Mouse (Mus musculus) hindbrain, embryonic 11.5 days (tissue): ENCODE results near the gene Azgp1. TPM values are rescaled to one million over a fixed set of nuclear protein-coding genes. Genes with fewer than 3 reads are reported as not detected.
"Not testable (repeated sequence)": the region's sequence is repeated elsewhere in the genome, so short reads cannot be mapped to it uniquely, and the experiment has no call there.

Experiments used
- ATAC-seq: fragments of 200-750 bp; cut with Nextera tagmentation; 2 replicates; pipeline ENCODE4 v1.8.0; 2017; ENCODE audit warnings: mild to moderate bottlenecking, moderate TSS enrichment, moderate library complexity; ENCODE audit not compliant: low FRiP score
- DNase-seq: peaks from one replicate; pipeline ENCODE4 v3.0.0-alpha.2; 2015; ENCODE audit warnings: low spot score
- H3K27ac ChIP-seq: fragments of 300-500 bp; sonication (generic); 2 replicates; pipeline ENCODE4 v1.5.1; 2014; ENCODE audit warnings: mild to moderate bottlenecking, low read depth, low read length
- H3K27me3 ChIP-seq: fragments of 300-500 bp; sonication (generic); 2 replicates; pipeline ENCODE4 v1.6.1; 2014; ENCODE audit warnings: mild to moderate bottlenecking, low read length, moderate library complexity, mixed read lengths; ENCODE audit not compliant: control insufficient read depth, insufficient read depth
- H3K36me3 ChIP-seq: fragments of 300-500 bp; sonication (generic); 2 replicates; pipeline ENCODE4 v1.6.1; 2014; ENCODE audit warnings: mild to moderate bottlenecking, low read length, moderate library complexity, mixed read lengths; ENCODE audit not compliant: control insufficient read depth, insufficient read depth
- H3K4me1 ChIP-seq: fragments of 300-500 bp; sonication (generic); replicated peaks from 2 replicates; pipeline ENCODE4 v1.6.1; 2014; ENCODE audit warnings: low read length, mixed read lengths; ENCODE audit not compliant: control insufficient read depth, insufficient read depth
- H3K4me2 ChIP-seq: fragments of 300-500 bp; sonication (generic); replicated peaks from 2 replicates; pipeline ENCODE4 v1.6.1; 2014; ENCODE audit warnings: mild to moderate bottlenecking, low read depth, low read length
- H3K4me3 ChIP-seq: fragments of 300-500 bp; sonication (generic); 2 replicates; pipeline ENCODE4 v1.5.1; 2014; ENCODE audit warnings: low read depth, low read length
- H3K9ac ChIP-seq: fragments of 300-500 bp; sonication (generic); 2 replicates; pipeline ENCODE4 v1.6.1; 2014; ENCODE audit warnings: low read depth, low read length
- H3K9me3 ChIP-seq: fragments of 300-500 bp; sonication (generic); 2 replicates; pipeline ENCODE4 v1.6.1; 2016; ENCODE audit warnings: low read length; ENCODE audit not compliant: control insufficient read depth
- WGBS: fragments of 180-500 bp; shearing (Covaris S2); extraction: QIAGEN DNeasy Blood & Tissue Kit; methylation state at CpG from one replicate; pipeline ENCODE4 v1.1.7; 2014; 5-methylcytosine and 5-hydroxymethylcytosine counted together
- polyA plus RNA-seq: library from polyadenylated mRNA; unstranded; fragments of >200 nt; fragmentation: Nextera tagmentation; extraction: Ambion mirVana; gene quantifications from 2 replicates; pipeline ENCODE4 v1.2.1, GENCODE M21; 2014

Gene Azgp1
- polyA plus RNA-seq, result not detected in 2 replicates

- Histone ChIP-seq H3K4me1 (no peaks in the 10 kb centered on the region), H3K4me3 (no peak within 1 kb of the TSS), H3K4me2 (no peak within 1 kb of the TSS), H3K9ac (no peak within 1 kb of the TSS), H3K27ac (no peak within 1 kb of the TSS), H3K27me3 (no peaks in the 10 kb centered on the region), H3K36me3 (no peaks in the 10 kb centered on the region), H3K9me3 (no peaks in the 10 kb centered on the region)
- ATAC-seq (no peak), DNase-seq (no peak)
- 88% methylated on average over 4 of the region's 4 CpGs for WGBS
Measured at GRCm38 (mm10) chr5:137981300-137981699, at the start of gene Azgp1. Gene Azgp1, plus strand, starts transcription at chr5:137981520.

- H3K36me3 ChIP-seq, H3K4me2 ChIP-seq, DNase-seq, H3K4me3 ChIP-seq, H3K4me1 ChIP-seq, H3K27me3 ChIP-seq, ATAC-seq, H3K27ac ChIP-seq, H3K9me3 ChIP-seq, H3K9ac ChIP-seq: not testable (repeated sequence)
- 71% methylated on average over 2 of the region's 2 CpGs for WGBS
Measured at GRCm38 (mm10) chr5:137933934-137934333, 47.4 kb upstream of the Azgp1 start.

- H3K4me2 ChIP-seq, result no peak overlapping the region
- ATAC-seq (no peak), DNase-seq (no peak)
- H3K27me3 ChIP-seq, result no peaks in the 10 kb centered on the region
- H3K4me1 ChIP-seq, result no peaks in the 10 kb centered on the region
- H3K9ac ChIP-seq, result no peak overlapping the region
- H3K9me3 ChIP-seq, result no peaks in the 10 kb centered on the region
- H3K4me3 ChIP-seq, result no peak overlapping the region
- H3K27ac ChIP-seq, result no peak overlapping the region
- 75% methylated on average over 2 of the region's 2 CpGs for WGBS
- H3K36me3 ChIP-seq, result no peaks in the 10 kb centered on the region
Measured at GRCm38 (mm10) chr5:137936486-137936885, 44.8 kb upstream of the Azgp1 start.

- H3K27me3 ChIP-seq, result no peaks in the 10 kb centered on the region
- no peak for ATAC-seq
- no peaks in the 10 kb centered on the region for H3K36me3 ChIP-seq
- H3K4me3 ChIP-seq, result no peak overlapping the region
- H3K4me1 ChIP-seq, result no peaks in the 10 kb centered on the region
- no peak for DNase-seq
- no peak overlapping the region for H3K9ac ChIP-seq
- 72% methylated on average over 4 of the region's 4 CpGs for WGBS
- H3K9me3 ChIP-seq, result no peaks in the 10 kb centered on the region
- no peak overlapping the region for H3K27ac ChIP-seq
- no peak overlapping the region for H3K4me2 ChIP-seq
Measured at GRCm38 (mm10) chr5:137937238-137937637, 44.1 kb upstream of the Azgp1 start.

- Histone ChIP-seq H3K4me2 (no peak overlapping the region), H3K36me3 (no peaks in the 10 kb centered on the region), H3K9ac (no peak overlapping the region), H3K9me3 (no peaks in the 10 kb centered on the region), H3K27me3 (no peaks in the 10 kb centered on the region), H3K4me1 (no peaks in the 10 kb centered on the region), H3K27ac (no peak overlapping the region), H3K4me3 (no peak overlapping the region)
- ATAC-seq (no peak), DNase-seq (no peak)
- WGBS, result 81% methylated on average over 4 of the region's 4 CpGs
Measured at GRCm38 (mm10) chr5:137940948-137941347, 40.4 kb upstream of the Azgp1 start.

- no peak overlapping the region for H3K4me3 ChIP-seq
- whole genome bisulfite sequencing, result 82% methylated on average over 1 of the region's 1 CpGs
- H3K4me2 ChIP-seq, result no peak overlapping the region
- ATAC-seq (no peak), DNase-seq (no peak)
- H3K36me3 ChIP-seq, result no peaks in the 10 kb centered on the region
- H3K4me1 ChIP-seq, result no peaks in the 10 kb centered on the region
- no peaks in the 10 kb centered on the region for H3K9me3 ChIP-seq
- H3K27ac ChIP-seq, result no peak overlapping the region
- H3K27me3 ChIP-seq, result no peaks in the 10 kb centered on the region
- H3K9ac ChIP-seq, result no peak overlapping the region
Measured at GRCm38 (mm10) chr5:137943133-137943532, 38.2 kb upstream of the Azgp1 start.

- Histone ChIP-seq H3K27ac (no peak overlapping the region), H3K36me3 (no peaks in the 10 kb centered on the region), H3K9ac (no peak overlapping the region), H3K4me3 (no peak overlapping the region), H3K27me3 (no peaks in the 10 kb centered on the region), H3K4me2 (no peak overlapping the region), H3K9me3 (no peaks in the 10 kb centered on the region), H3K4me1 (no peaks in the 10 kb centered on the region)
- ATAC-seq (no peak), DNase-seq (no peak)
Measured at GRCm38 (mm10) chr5:137947303-137947702, 34.0 kb upstream of the Azgp1 start.

- Histone ChIP-seq H3K4me3 (no peak overlapping the region), H3K27ac (no peak overlapping the region), H3K4me1 (no peaks in the 10 kb centered on the region), H3K4me2 (no peak overlapping the region), H3K27me3 (no peaks in the 10 kb centered on the region), H3K9me3 (no peaks in the 10 kb centered on the region), H3K9ac (no peak overlapping the region), H3K36me3 (no peaks in the 10 kb centered on the region)
- ATAC-seq, result no peak
- 43% methylated on average over 6 of the region's 6 CpGs for WGBS
- DNase-seq, result no peak
Measured at GRCm38 (mm10) chr5:137951218-137951617, 30.1 kb upstream of the Azgp1 start.

- no peak overlapping the region for H3K27ac ChIP-seq
- WGBS, result 92% methylated on average over 3 of the region's 3 CpGs
- no peaks in the 10 kb centered on the region for H3K27me3 ChIP-seq
- H3K36me3 ChIP-seq, result no peaks in the 10 kb centered on the region
- no peak for DNase-seq
- no peaks in the 10 kb centered on the region for H3K4me1 ChIP-seq
- H3K4me3 ChIP-seq, result no peak overlapping the region
- no peaks in the 10 kb centered on the region for H3K9me3 ChIP-seq
- H3K9ac ChIP-seq, result no peak overlapping the region
- no peak for ATAC-seq
- H3K4me2 ChIP-seq, result no peak overlapping the region
Measured at GRCm38 (mm10) chr5:137956404-137956803, 24.9 kb upstream of the Azgp1 start.
